Mouse (Mus musculus) heart, embryonic 10.5 days (tissue): ENCODE results near the gene Ahcyl1. TPM values are rescaled to one million over a fixed set of nuclear protein-coding genes. Genes with fewer than 3 reads are reported as not detected.
"Not testable (repeated sequence)": the region's sequence is repeated elsewhere in the genome, so short reads cannot be mapped to it uniquely, and the experiment has no call there.

Experiments used
- DNase-seq: peaks from one replicate; pipeline ENCODE4 v3.0.0-alpha.2; 2017; ENCODE audit warnings: low spot score
- H3K27ac ChIP-seq: fragments of 300-500 bp; sonication (generic); 2 replicates; pipeline ENCODE4 v1.5.1; 2016; ENCODE audit warnings: mild to moderate bottlenecking
- H3K27me3 ChIP-seq: fragments of 300-500 bp; sonication (generic); 2 replicates; pipeline ENCODE4 v1.6.1; 2016; ENCODE audit warnings: mild to moderate bottlenecking; ENCODE audit not compliant: poor library complexity, insufficient read depth, severe bottlenecking
- H3K36me3 ChIP-seq: fragments of 300-500 bp; sonication (generic); 2 replicates; pipeline ENCODE4 v1.6.1; 2016; ENCODE audit warnings: mild to moderate bottlenecking, moderate library complexity
- H3K4me1 ChIP-seq: fragments of 300-500 bp; sonication (generic); 2 replicates; pipeline ENCODE4 v1.6.1; 2016; ENCODE audit warnings: mild to moderate bottlenecking
- H3K4me3 ChIP-seq: fragments of 300-500 bp; sonication (generic); 2 replicates; pipeline ENCODE4 v1.5.1; 2016; ENCODE audit warnings: mild to moderate bottlenecking, moderate library complexity
- H3K9me3 ChIP-seq: fragments of 300-500 bp; sonication (generic); 2 replicates; pipeline ENCODE4 v1.6.1; 2016; ENCODE audit warnings: mild to moderate bottlenecking, moderate library complexity
- WGBS: fragments of 180-500 bp; shearing (Covaris S2); methylation state at CpG from one replicate; pipeline ENCODE4 v1.1.7; 2016; 5-methylcytosine and 5-hydroxymethylcytosine counted together
- polyA plus RNA-seq: library from polyadenylated mRNA; unstranded; fragments of >200 nt; fragmentation: Nextera tagmentation; extraction: Ambion mirVana; gene quantifications from 2 replicates; pipeline ENCODE4 v1.2.1, GENCODE M21; 2016

Gene Ahcyl1
- polyA plus RNA-seq, 1 experiment from 2014 or later: 71.8 TPM

- Histone ChIP-seq H3K9me3 (no peaks in the 10 kb centered on the region), H3K4me3 (no peak overlapping the region), H3K27ac (no peak overlapping the region), H3K4me1 (no peaks in the 10 kb centered on the region), H3K36me3 (peaks cover 95% of the 10 kb centered on the region), H3K27me3 (no peaks in the 10 kb centered on the region)
- 82% methylated on average over 6 of the region's 6 CpGs for WGBS
- no peak for DNase-seq
These were observed 28.9 kb downstream of the Ahcyl1 start for GRCm38 (mm10) chr3:107667426-107667825.

- Histone ChIP-seq H3K36me3 (peaks cover 94% of the 10 kb centered on the region), H3K9me3 (no peaks in the 10 kb centered on the region), H3K27me3 (no peaks in the 10 kb centered on the region), H3K27ac (no peak overlapping the region), H3K4me1 (no peaks in the 10 kb centered on the region), H3K4me3 (no peak overlapping the region)
- DNase-seq: no peak
- WGBS: 82% methylated on average over 1 of the region's 1 CpGs
These were observed 31.7 kb downstream of the Ahcyl1 start for GRCm38 (mm10) chr3:107664641-107665040.

GRCm38 (mm10) chr3:107659000-107659399, 37.4 kb downstream of the Ahcyl1 start:
- Histone ChIP-seq H3K36me3 (peaks cover 50% of the 10 kb centered on the region), H3K9me3 (no peaks in the 10 kb centered on the region), H3K27ac (no peak overlapping the region), H3K27me3 (no peaks in the 10 kb centered on the region), H3K4me1 (no peaks in the 10 kb centered on the region), H3K4me3 (no peak overlapping the region)
- 93% methylated on average over 1 of the region's 1 CpGs for WGBS
- no peak for DNase-seq

GRCm38 (mm10) chr3:107656888-107657287, 39.5 kb downstream of the Ahcyl1 start:
- Histone ChIP-seq H3K4me1 (no peaks in the 10 kb centered on the region), H3K27me3 (no peaks in the 10 kb centered on the region), H3K27ac (no peak overlapping the region), H3K4me3 (no peak overlapping the region), H3K9me3 (no peaks in the 10 kb centered on the region), H3K36me3 (peaks cover 31% of the 10 kb centered on the region)
- DNase-seq: no peak
- WGBS: 77% methylated on average over 4 of the region's 4 CpGs

GRCm38 (mm10) chr3:107656151-107656550, 40.2 kb downstream of the Ahcyl1 start:
- WGBS: 87% methylated on average over 2 of the region's 2 CpGs
- Histone ChIP-seq H3K27me3 (no peaks in the 10 kb centered on the region), H3K27ac (no peak overlapping the region), H3K4me3 (no peak overlapping the region), H3K9me3 (no peaks in the 10 kb centered on the region), H3K4me1 (no peaks in the 10 kb centered on the region), H3K36me3 (peaks cover 26% of the 10 kb centered on the region)
- no peak for DNase-seq

- DNase-seq: no peak
- Histone ChIP-seq H3K27me3 (no peaks in the 10 kb centered on the region), H3K9me3 (no peaks in the 10 kb centered on the region), H3K4me1 (no peaks in the 10 kb centered on the region), H3K4me3 (no peak overlapping the region), H3K27ac (no peak overlapping the region), H3K36me3 (peaks cover 20% of the 10 kb centered on the region)
- WGBS: 83% methylated on average over 3 of the region's 3 CpGs
These were observed 40.9 kb downstream of the Ahcyl1 start for GRCm38 (mm10) chr3:107655491-107655890.

- Histone ChIP-seq H3K27me3 (no peaks in the 10 kb centered on the region), H3K4me1 (no peaks in the 10 kb centered on the region), H3K36me3 (peaks cover 13% of the 10 kb centered on the region), H3K9me3 (no peaks in the 10 kb centered on the region), H3K27ac (no peak overlapping the region), H3K4me3 (no peak overlapping the region)
- no peak for DNase-seq
- WGBS: 80% methylated on average over 3 of the region's 3 CpGs
These were observed 41.5 kb downstream of the Ahcyl1 start for GRCm38 (mm10) chr3:107654861-107655260.

GRCm38 (mm10) chr3:107652968-107653367, 43.4 kb downstream of the Ahcyl1 start:
- Histone ChIP-seq H3K4me3 (no peak overlapping the region), H3K9me3 (no peaks in the 10 kb centered on the region), H3K4me1 (no peaks in the 10 kb centered on the region; the same call in 1 of the 2 replicates), H3K27ac (no peak overlapping the region), H3K27me3 (no peaks in the 10 kb centered on the region), H3K36me3 (0 out of 2 replicates have a peak, but pooled peaks cover 3% of the 10 kb centered on the region)
- WGBS: 92% methylated on average over 3 of the region's 3 CpGs
- DNase-seq: no peak

GRCm38 (mm10) chr3:107650276-107650675, 46.1 kb downstream of the Ahcyl1 start:
- WGBS: 74% methylated on average over 5 of the region's 5 CpGs
- not testable (repeated sequence) for H3K4me1 ChIP-seq, H3K27me3 ChIP-seq, H3K4me3 ChIP-seq, H3K9me3 ChIP-seq, DNase-seq, H3K27ac ChIP-seq, H3K36me3 ChIP-seq

- no peaks in the 10 kb centered on the region for H3K9me3 ChIP-seq
- H3K4me1 ChIP-seq: no peaks in the 10 kb centered on the region; the same call in 1 of the 2 replicates
- no peak for DNase-seq
- 95% methylated on average over 3 of the region's 3 CpGs for WGBS
- no peak overlapping the region for H3K4me3 ChIP-seq
- no peaks in the 10 kb centered on the region for H3K27me3 ChIP-seq
- no peaks in the 10 kb centered on the region for H3K36me3 ChIP-seq
- H3K27ac ChIP-seq: no peak overlapping the region
These were observed 49.4 kb downstream of the Ahcyl1 start for GRCm38 (mm10) chr3:107646947-107647346.

GRCm38 (mm10) chr3:107637606-107638172, 58.7 kb downstream of the Ahcyl1 start:
- Histone ChIP-seq H3K4me1 (peaks cover 7% of the 10 kb centered on the region), H3K4me3 (no peak overlapping the region), H3K9me3 (no peaks in the 10 kb centered on the region), H3K27me3 (no peaks in the 10 kb centered on the region), H3K36me3 (no peaks in the 10 kb centered on the region), H3K27ac (no peak overlapping the region)
- WGBS: 57% methylated on average over 5 of the region's 5 CpGs
- DNase-seq: peak; percentile 45

- H3K9me3 ChIP-seq: no peaks in the 10 kb centered on the region
- 58% methylated on average over 3 of the region's 3 CpGs for WGBS
- no peaks in the 10 kb centered on the region for H3K27me3 ChIP-seq
- H3K4me1 ChIP-seq: peaks cover 10% of the 10 kb centered on the region
- no peaks in the 10 kb centered on the region for H3K36me3 ChIP-seq
- DNase-seq: peak; percentile 66
- H3K27ac ChIP-seq: no peak overlapping the region; the same call in 1 of the 2 replicates
- H3K4me3 ChIP-seq: no peak overlapping the region
These were observed 60.1 kb downstream of the Ahcyl1 start for GRCm38 (mm10) chr3:107636236-107636635.

GRCm38 (mm10) chr3:107635836-107636235, 60.5 kb downstream of the Ahcyl1 start:
- no peaks in the 10 kb centered on the region for H3K9me3 ChIP-seq
- DNase-seq: peak; percentile 70
- WGBS: 40% methylated on average over 8 of the region's 8 CpGs

GRCm38 (mm10) chr3:107633906-107634305, 62.5 kb downstream of the Ahcyl1 start:
- 88% methylated on average over 9 of the region's 9 CpGs for WGBS
- Histone ChIP-seq H3K27me3 (no peaks in the 10 kb centered on the region), H3K36me3 (peaks cover 5% of the 10 kb centered on the region), H3K4me1 (peaks cover 21% of the 10 kb centered on the region), H3K4me3 (no peak overlapping the region), H3K27ac (no peak overlapping the region), H3K9me3 (no peaks in the 10 kb centered on the region)
- DNase-seq: peak; percentile 61

More at GRCm38 (mm10) chr3:107635836-107636235, 60.5 kb downstream of the Ahcyl1 start:
- no peak overlapping the region for H3K4me3 ChIP-seq
- no peak overlapping the region; the same call in 1 of the 2 replicates for H3K27ac ChIP-seq
- H3K4me1 ChIP-seq: peaks cover 11% of the 10 kb centered on the region
- no peaks in the 10 kb centered on the region for H3K27me3 ChIP-seq
- no peaks in the 10 kb centered on the region for H3K36me3 ChIP-seq
